Mouse (Mus musculus) small intestine, adult 2 months (tissue): ENCODE data around the gene BC005624.

Experiments
- CTCF ChIP-seq: fragments of 200-500 bp; IDR thresholded peaks from 2 replicates; pipeline ENCODE4 v1.5.1; 2012; ENCODE audit warnings: low read depth, mild to moderate bottlenecking, control low read depth, inconsistent platforms, low read length, moderate library complexity, mixed read lengths; ENCODE audit not compliant: insufficient replicate concordance, insufficient read length; ENCODE audit errors: extremely low read depth
- POLR2A ChIP-seq: fragments of 200-500 bp; IDR thresholded peaks from 2 replicates; pipeline ENCODE4 v1.6.1; 2012; ENCODE audit warnings: low read depth, mild to moderate bottlenecking, control low read depth, inconsistent platforms, low read length, moderate library complexity

GRCm38 (mm10) chr2:30942603-30943011 lies 39.4 kb downstream of the BC005624 start:
- TF ChIP-seq CTCF, result peak; percentile 98
- peak; percentile 36; the same call in 1 of the 2 replicates for TF ChIP-seq POLR2A
